Mouse (Mus musculus) stomach, embryonic 15.5 days (tissue): ENCODE measurements at regions not wholly inside any gene's neighbourhood (a gene's known extent, or its start where the extent isn't known, plus 50 kb on each side); places are given as distances from the start of the nearest gene placed in this dataset.

ENCODE experiments used
- ATAC-seq: fragments of 200-750 bp; cut with Nextera tagmentation; 2 replicates; pipeline ENCODE4 v1.8.0; 2017; ENCODE audit warnings: low read depth, moderate number of reproducible peaks, moderate TSS enrichment; ENCODE audit not compliant: insufficient read depth, low FRiP score
- H3K27ac ChIP-seq: fragments of 300-500 bp; sonication (generic); 2 replicates; pipeline ENCODE4 v1.5.1; 2015; ENCODE audit warnings: mild to moderate bottlenecking, inconsistent platforms
- H3K27me3 ChIP-seq: fragments of 300-500 bp; sonication (generic); replicated peaks from 2 replicates; pipeline ENCODE4 v1.6.1; 2015; ENCODE audit warnings: inconsistent platforms
- H3K36me3 ChIP-seq: fragments of 300-500 bp; sonication (generic); 2 replicates; pipeline ENCODE4 v1.6.1; 2015; ENCODE audit warnings: inconsistent platforms
- H3K4me1 ChIP-seq: fragments of 300-500 bp; sonication (generic); 2 replicates; pipeline ENCODE4 v1.6.1; 2015; ENCODE audit warnings: inconsistent platforms
- H3K4me2 ChIP-seq: fragments of 300-500 bp; sonication (generic); 2 replicates; pipeline ENCODE4 v1.6.1; 2015; ENCODE audit warnings: mild to moderate bottlenecking, inconsistent platforms
- H3K4me3 ChIP-seq: fragments of 300-500 bp; sonication (generic); replicated peaks from 2 replicates; pipeline ENCODE4 v1.5.1; 2015; ENCODE audit warnings: inconsistent platforms
- H3K9ac ChIP-seq: fragments of 300-500 bp; sonication (generic); 2 replicates; pipeline ENCODE4 v1.6.1; 2015; ENCODE audit warnings: inconsistent platforms
- H3K9me3 ChIP-seq: fragments of 300-500 bp; sonication (generic); 2 replicates; pipeline ENCODE4 v1.6.1; 2016; ENCODE audit warnings: inconsistent platforms
- WGBS: fragments of 180-500 bp; shearing (Covaris S2); methylation state at CpG from one replicate; pipeline ENCODE4 v1.1.7; 2015; 5-methylcytosine and 5-hydroxymethylcytosine counted together

GRCm38 (mm10) chr4:127819501-127819900, 151.2 kb downstream of the CK137956 start:
- Histone ChIP-seq H3K9me3 (no peaks in the 10 kb centered on the region), H3K4me1 (no peaks in the 10 kb centered on the region), H3K9ac (no peak overlapping the region), H3K4me2 (no peak overlapping the region), H3K36me3 (no peaks in the 10 kb centered on the region), H3K27ac (no peak overlapping the region), H3K4me3 (no peak overlapping the region), H3K27me3 (no peaks in the 10 kb centered on the region)
- no peak for ATAC-seq
- WGBS, result 81% methylated on average over 8 of the region's 8 CpGs

GRCm38 (mm10) chr4:127819009-127819408, 151.7 kb downstream of the CK137956 start:
- H3K27me3 ChIP-seq, result no peaks in the 10 kb centered on the region
- no peak overlapping the region for H3K4me3 ChIP-seq
- H3K36me3 ChIP-seq, result no peaks in the 10 kb centered on the region
- WGBS, result 80% methylated on average over 5 of the region's 5 CpGs
- H3K9me3 ChIP-seq, result no peaks in the 10 kb centered on the region
- H3K9ac ChIP-seq, result no peak overlapping the region
- H3K4me1 ChIP-seq, result no peaks in the 10 kb centered on the region
- H3K4me2 ChIP-seq, result no peak overlapping the region
- no peak overlapping the region for H3K27ac ChIP-seq
- no peak for ATAC-seq

GRCm38 (mm10) chr4:127814631-127815030, 156.1 kb downstream of the CK137956 start:
- no peak overlapping the region for H3K9ac ChIP-seq
- no peaks in the 10 kb centered on the region for H3K36me3 ChIP-seq
- no peaks in the 10 kb centered on the region for H3K27me3 ChIP-seq
- H3K4me3 ChIP-seq, result no peak overlapping the region
- H3K27ac ChIP-seq, result no peak overlapping the region
- H3K4me2 ChIP-seq, result no peak overlapping the region
- WGBS, result 90% methylated on average over 6 of the region's 6 CpGs
- H3K4me1 ChIP-seq, result no peaks in the 10 kb centered on the region
- H3K9me3 ChIP-seq, result no peaks in the 10 kb centered on the region
- ATAC-seq, result no peak

GRCm38 (mm10) chr4:127812047-127812545, 158.7 kb downstream of the CK137956 start:
- H3K4me2 ChIP-seq, result no peak overlapping the region
- WGBS, result 75% methylated on average over 3 of the region's 3 CpGs
- ATAC-seq, result no peak
- H3K9me3 ChIP-seq, result no peaks in the 10 kb centered on the region
- H3K27ac ChIP-seq, result no peak overlapping the region
- H3K36me3 ChIP-seq, result no peaks in the 10 kb centered on the region
- H3K4me1 ChIP-seq, result no peaks in the 10 kb centered on the region
- no peak overlapping the region for H3K9ac ChIP-seq
- H3K27me3 ChIP-seq, result no peaks in the 10 kb centered on the region; the same call in 1 of the 2 replicates
- H3K4me3 ChIP-seq, result no peak overlapping the region

- no peaks in the 10 kb centered on the region for H3K9me3 ChIP-seq
- H3K9ac ChIP-seq, result no peak overlapping the region
- no peak overlapping the region for H3K4me2 ChIP-seq
- no peak for ATAC-seq
- no peak overlapping the region for H3K27ac ChIP-seq
- no peaks in the 10 kb centered on the region for H3K4me1 ChIP-seq
- no peak overlapping the region for H3K4me3 ChIP-seq
- 84% methylated on average over 7 of the region's 7 CpGs for WGBS
- no peaks in the 10 kb centered on the region for H3K36me3 ChIP-seq
- no peaks in the 10 kb centered on the region; the same call in 1 of the 2 replicates for H3K27me3 ChIP-seq
These were observed 159.7 kb downstream of the CK137956 start for GRCm38 (mm10) chr4:127810899-127811510.

GRCm38 (mm10) chr4:127809006-127809405, 161.7 kb downstream of the CK137956 start:
- no peak for ATAC-seq
- Histone ChIP-seq H3K27ac (no peak overlapping the region), H3K4me2 (no peak overlapping the region), H3K9ac (no peak overlapping the region), H3K9me3 (no peaks in the 10 kb centered on the region), H3K27me3 (no peaks in the 10 kb centered on the region; the same call in 1 of the 2 replicates), H3K4me1 (no peaks in the 10 kb centered on the region), H3K36me3 (no peaks in the 10 kb centered on the region), H3K4me3 (no peak overlapping the region)
- WGBS, result 65% methylated on average over 6 of the region's 6 CpGs

- 76% methylated on average over 12 of the region's 12 CpGs for WGBS
- Histone ChIP-seq H3K4me2 (no peak overlapping the region), H3K36me3 (no peaks in the 10 kb centered on the region), H3K27me3 (no peaks in the 10 kb centered on the region), H3K4me1 (no peaks in the 10 kb centered on the region), H3K4me3 (no peak overlapping the region), H3K27ac (no peak overlapping the region), H3K9ac (no peak overlapping the region), H3K9me3 (no peaks in the 10 kb centered on the region)
- no peak for ATAC-seq
These were observed 181.5 kb downstream of the CK137956 start for GRCm38 (mm10) chr4:127789206-127789605.

GRCm38 (mm10) chr4:127785786-127786185, 185.0 kb downstream of the CK137956 start:
- Histone ChIP-seq H3K4me1 (no peaks in the 10 kb centered on the region), H3K9ac (no peak overlapping the region), H3K36me3 (no peaks in the 10 kb centered on the region), H3K4me3 (no peak overlapping the region), H3K9me3 (no peaks in the 10 kb centered on the region), H3K27ac (no peak overlapping the region), H3K4me2 (no peak overlapping the region), H3K27me3 (no peaks in the 10 kb centered on the region)
- no peak for ATAC-seq
- WGBS, result 69% methylated on average over 3 of the region's 3 CpGs

- H3K27me3 ChIP-seq, result no peaks in the 10 kb centered on the region
- no peaks in the 10 kb centered on the region for H3K4me1 ChIP-seq
- H3K27ac ChIP-seq, result no peak overlapping the region
- no peak overlapping the region for H3K9ac ChIP-seq
- WGBS, result 48% methylated on average over 5 of the region's 5 CpGs
- no peaks in the 10 kb centered on the region for H3K9me3 ChIP-seq
- H3K36me3 ChIP-seq, result no peaks in the 10 kb centered on the region
- no peak overlapping the region for H3K4me3 ChIP-seq
- no peak for ATAC-seq
- no peak overlapping the region for H3K4me2 ChIP-seq
These were observed 198.7 kb downstream of the CK137956 start for GRCm38 (mm10) chr4:127771966-127772500.

- H3K36me3 ChIP-seq, result no peaks in the 10 kb centered on the region
- ATAC-seq, result no peak
These were observed 207.0 kb downstream of the CK137956 start for GRCm38 (mm10) chr4:127763736-127764135.

GRCm38 (mm10) chr4:127758961-127759360, 211.8 kb downstream of the CK137956 start:
- H3K4me1 ChIP-seq, result no peaks in the 10 kb centered on the region
- H3K4me2 ChIP-seq, result no peak overlapping the region
- ATAC-seq, result no peak
- H3K27me3 ChIP-seq, result no peaks in the 10 kb centered on the region
- 68% methylated on average over 9 of the region's 9 CpGs for WGBS
- no peaks in the 10 kb centered on the region for H3K36me3 ChIP-seq
- no peaks in the 10 kb centered on the region for H3K9me3 ChIP-seq
- no peak overlapping the region for H3K9ac ChIP-seq
- H3K4me3 ChIP-seq, result no peak overlapping the region
- H3K27ac ChIP-seq, result no peak overlapping the region

More at GRCm38 (mm10) chr4:127763736-127764135, 207.0 kb downstream of the CK137956 start:
- H3K9ac ChIP-seq, result no peak overlapping the region
- H3K4me1 ChIP-seq, result no peaks in the 10 kb centered on the region
- no peaks in the 10 kb centered on the region for H3K9me3 ChIP-seq
- no peak overlapping the region for H3K27ac ChIP-seq
- 84% methylated on average over 5 of the region's 5 CpGs for WGBS
- H3K4me2 ChIP-seq, result no peak overlapping the region
- H3K27me3 ChIP-seq, result no peaks in the 10 kb centered on the region
- no peak overlapping the region for H3K4me3 ChIP-seq

- Histone ChIP-seq H3K9me3 (no peaks in the 10 kb centered on the region), H3K4me1 (no peaks in the 10 kb centered on the region), H3K4me3 (no peak overlapping the region), H3K27me3 (no peaks in the 10 kb centered on the region), H3K9ac (no peak overlapping the region), H3K36me3 (no peaks in the 10 kb centered on the region), H3K4me2 (no peak overlapping the region), H3K27ac (no peak overlapping the region)
- 71% methylated on average over 6 of the region's 6 CpGs for WGBS
- 0 out of 2 replicates have a peak, but pooled peaks have one; percentile 47 for ATAC-seq
These were observed 214.5 kb downstream of the CK137956 start for GRCm38 (mm10) chr4:127756238-127756637.
